Mouse (Mus musculus) hindlimb bud, embryonic 11.5 days (tissue): ENCODE results near the gene Trim8.

Experiments used
- DNase-seq: peaks from one replicate; pipeline ENCODE4 v3.0.0-alpha.2; 2012; ENCODE audit warnings: low read depth, low spot score; ENCODE audit errors: extremely low spot score

The Trim8 gene

DNA sequence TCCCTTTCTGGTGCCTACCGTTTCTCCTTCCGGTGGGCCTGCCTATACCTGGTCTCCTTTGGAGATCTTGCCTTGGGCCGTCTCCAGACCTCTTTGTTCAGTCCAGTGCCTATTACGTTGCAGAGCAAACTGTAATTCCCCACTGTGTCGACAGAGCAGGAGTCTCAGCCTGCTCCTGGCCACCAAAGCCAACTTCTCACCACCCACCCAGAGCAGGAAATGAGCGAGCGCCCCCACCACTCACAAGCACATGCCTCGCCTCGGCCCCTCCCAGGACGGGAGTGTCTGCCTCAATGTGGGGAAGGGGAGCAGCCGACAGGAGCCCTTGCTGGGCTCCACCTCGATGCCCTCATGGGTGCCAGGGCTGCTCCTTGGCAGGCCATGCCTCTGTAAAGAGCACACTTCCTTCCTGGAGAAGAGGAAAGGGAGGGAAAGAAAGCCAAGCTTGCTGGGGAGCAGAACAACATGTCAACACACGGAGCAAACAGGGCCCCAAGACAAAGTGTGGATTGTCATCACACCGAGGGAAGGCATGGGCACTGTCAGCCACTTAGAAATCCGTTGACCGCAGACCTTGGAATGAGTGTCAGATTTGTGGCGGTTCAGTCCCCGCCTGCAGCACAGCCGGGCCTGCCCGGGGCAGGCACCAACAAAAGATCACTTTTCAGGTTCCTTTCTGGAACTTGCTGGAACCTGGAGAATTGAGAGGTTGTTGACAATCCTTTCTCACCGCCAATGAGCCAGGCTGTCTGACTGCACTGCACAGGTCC, 22.0 kb upstream of the Trim8 start:
- no peak for DNase-seq

- no peak for DNase-seq
Measured at GRCm38 (mm10) chr19:46480624-46481345, 20.7 kb upstream of the Trim8 start.

GRCm38 (mm10) chr19:46481352-46481751, 20.1 kb upstream of the Trim8 start:
- DNase-seq = no peak

- no peak for DNase-seq
Measured at GRCm38 (mm10) chr19:46481756-46482155, 19.7 kb upstream of the Trim8 start.

- DNase-seq = no peak
Measured at GRCm38 (mm10) chr19:46482896-46483516, 18.5 kb upstream of the Trim8 start.

DNA sequence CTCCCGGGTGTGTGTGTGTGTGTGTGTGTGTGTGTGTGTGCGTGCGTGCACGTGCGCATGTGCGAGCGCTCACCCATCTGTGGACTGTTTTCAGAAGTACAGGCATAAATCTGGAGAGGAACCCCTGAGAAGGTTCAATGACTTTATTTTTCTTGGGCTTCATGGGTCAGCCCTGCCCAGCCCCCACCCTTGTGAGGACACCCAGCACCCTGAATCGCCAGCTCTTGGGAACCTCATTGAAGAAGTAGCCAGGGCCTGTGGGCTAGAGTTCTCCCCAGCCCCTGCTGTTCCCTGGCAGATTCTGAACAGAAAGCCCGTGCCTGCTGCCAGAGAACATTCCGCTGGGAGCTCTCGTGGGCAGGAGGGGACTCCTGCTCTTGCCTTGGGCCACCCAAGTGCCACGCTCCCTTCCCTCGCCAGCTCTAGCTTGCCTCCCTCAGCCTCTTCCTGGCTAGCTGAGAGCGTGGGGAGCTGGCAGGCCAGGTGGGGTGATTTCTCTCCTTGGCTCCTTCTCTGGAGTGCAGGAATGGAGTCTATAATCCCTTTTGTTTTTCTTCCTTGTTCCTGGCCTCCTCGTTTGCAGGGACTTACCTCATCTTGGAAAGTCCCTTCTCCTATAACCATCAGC, 17.7 kb upstream of the Trim8 start:
- DNase-seq = no peak

DNA sequence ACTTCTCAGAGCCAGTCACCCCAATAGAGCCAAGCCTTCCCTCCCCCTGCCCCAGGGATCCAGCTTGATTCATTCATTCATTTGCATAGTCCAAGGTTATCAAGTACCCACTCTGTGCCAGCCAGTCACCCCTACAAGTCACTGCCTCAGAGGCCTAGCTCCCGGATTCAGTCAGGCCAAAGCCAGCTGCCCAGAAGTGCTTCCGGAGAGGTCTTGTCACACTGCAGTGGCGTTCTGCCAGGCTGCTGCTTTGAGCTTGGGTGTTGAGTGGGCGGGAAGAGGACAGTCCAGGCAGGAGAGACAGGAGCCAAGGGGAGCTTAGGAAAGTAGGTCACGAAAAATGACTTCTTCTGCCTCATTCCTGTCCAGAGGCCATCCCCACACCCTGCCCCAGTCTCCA, 17.0 kb upstream of the Trim8 start:
- no peak for DNase-seq

GRCm38 (mm10) chr19:46485847-46486246, 15.7 kb upstream of the Trim8 start:
- DNase-seq = no peak

DNA sequence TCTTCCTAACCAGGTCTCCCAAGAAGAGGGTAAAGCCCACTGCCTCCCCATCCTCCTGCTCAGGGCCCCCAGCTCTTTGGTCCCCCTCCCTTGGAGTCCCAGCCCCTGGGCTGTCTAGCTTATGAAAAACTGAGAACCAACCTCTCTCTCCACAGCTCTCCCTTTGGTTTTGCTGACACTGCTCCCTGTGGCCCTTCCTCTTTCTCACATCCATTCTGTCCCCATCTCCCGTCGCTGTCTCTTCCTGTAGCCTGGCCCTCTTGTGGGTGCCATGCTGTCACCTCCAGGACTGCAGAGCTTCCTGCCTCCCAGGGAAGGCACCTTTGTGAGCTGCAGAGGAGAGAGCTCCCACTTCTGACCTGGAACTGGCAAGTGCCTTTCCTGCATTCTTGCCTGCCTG, 14.8 kb upstream of the Trim8 start:
- DNase-seq = no peak

DNA sequence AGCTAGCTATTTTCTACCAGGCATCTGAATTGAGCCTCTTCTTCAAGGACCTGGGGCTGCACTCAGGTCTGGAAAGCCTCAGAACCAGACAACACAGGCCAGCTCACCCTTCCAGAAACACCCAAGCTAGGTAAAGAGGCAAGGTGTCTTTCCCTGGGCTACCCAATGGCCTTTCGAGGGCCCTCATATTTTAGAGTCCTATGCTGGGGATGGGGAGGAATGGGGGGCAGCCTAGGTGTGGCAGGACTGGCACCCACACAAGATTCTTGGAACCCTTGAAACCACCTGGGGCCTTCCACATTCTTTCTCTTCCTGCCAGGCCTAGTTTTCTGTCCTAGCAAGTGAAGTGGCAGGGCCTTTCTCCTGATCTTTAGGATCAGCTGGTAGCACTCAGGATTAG, 12.1 kb upstream of the Trim8 start:
- DNase-seq = no peak

GRCm38 (mm10) chr19:46490634-46491033, 10.9 kb upstream of the Trim8 start:
- DNase-seq = no peak

DNA sequence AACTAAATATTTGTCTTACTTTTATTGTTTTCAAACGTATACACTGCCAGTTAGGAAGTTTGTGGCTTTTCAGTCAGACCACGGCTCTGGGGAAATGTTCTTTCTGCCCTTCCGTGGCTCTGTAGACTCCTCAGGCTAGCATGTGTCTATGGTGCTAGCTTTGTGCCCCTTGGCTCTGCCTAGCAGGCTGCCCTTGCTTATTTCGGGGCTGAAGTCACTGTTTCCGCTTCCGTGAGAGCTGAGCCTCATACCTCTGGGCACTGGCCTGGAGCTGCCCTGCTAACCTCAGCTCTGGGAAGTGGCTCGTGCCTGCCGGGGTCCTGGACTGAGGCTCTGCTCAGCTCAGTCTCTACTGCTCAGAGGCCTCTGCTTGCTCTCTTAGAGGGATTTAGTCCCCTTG, 6.4 kb upstream of the Trim8 start:
- DNase-seq = no peak

- DNase-seq = no peak
Measured at GRCm38 (mm10) chr19:46497230-46497629, 4.3 kb upstream of the Trim8 start.

- DNase-seq = no peak
Measured at GRCm38 (mm10) chr19:46499539-46499835, 2.0 kb upstream of the Trim8 start.

DNA sequence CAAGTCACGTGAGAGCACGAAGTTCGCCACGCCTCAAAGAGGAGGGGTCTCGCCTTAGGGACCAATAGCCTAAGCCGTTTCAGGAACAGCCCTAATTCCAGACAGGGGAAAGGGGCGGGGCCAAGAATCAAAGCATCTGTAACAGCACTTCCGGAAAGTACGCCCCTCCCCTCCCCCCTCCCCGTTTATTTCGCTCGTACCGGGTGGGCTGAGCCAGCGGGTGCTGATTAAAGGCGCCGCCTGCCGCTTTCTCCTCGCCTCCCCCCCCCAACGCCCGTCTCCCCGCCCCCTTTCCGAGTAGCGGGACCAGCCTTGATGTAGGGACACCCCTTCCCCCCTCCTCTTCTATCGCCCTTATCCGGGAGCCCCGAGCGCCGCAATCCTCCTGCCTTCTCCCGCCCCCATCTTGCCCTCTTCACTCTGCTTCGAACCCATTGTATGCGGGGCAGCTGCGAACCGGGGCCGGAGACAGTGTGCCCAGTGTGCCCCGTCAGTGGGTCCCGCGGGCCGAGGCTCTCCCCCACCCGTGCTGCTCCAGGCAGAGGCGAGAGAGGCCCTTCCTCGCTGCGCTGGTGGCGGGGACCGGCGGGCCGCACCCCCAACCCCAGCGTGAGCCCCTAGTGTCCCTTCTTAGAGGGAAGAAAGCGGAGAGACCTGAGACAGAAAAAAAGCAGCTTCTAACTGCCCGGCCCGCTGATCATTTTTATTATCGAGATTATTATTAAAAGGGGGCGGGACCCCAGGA, 1.5 kb upstream of the Trim8 start:
- peak; percentile 98 for DNase-seq

DNA sequence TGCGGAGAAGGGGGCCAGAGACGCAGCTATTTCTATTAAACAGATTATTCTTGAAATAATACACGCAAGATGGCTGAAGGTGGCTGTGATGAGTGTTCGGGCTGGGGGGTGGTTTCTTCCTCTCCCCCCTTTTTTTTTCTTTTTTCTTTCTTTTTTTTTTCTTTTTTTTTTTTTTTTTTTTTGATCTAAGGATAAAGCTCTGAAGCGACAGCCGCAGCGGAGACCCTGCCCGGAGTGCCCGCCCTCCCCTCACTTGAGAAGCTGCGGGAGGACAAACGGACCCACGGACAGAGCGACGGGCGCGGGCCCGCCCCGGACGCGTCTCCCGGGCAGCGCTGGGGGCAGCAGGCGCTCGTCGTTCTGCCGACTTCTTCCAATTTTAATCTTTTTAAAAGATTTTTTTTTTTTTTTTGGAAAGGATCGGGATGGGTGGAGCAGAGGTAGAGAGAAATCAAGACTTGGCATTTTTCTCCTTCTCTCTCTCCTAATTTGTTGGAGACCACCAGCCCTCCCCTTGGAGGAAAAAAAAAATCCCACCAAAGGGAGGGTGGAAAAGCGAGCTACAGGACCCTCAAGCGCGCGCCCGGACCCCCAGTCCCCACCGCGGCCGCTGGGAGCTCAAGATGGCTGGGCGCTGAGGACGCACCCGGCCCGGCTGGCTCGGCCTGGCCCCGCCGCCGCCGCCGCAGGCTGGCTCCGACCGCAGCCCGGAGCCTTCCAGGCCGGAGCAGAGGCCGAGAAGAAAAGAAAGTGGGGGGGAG, 741 bp upstream of the Trim8 start:
- no peak for DNase-seq

- DNase-seq = no peak
Measured at GRCm38 (mm10) chr19:46502069-46502455, 560 bp downstream of the Trim8 start.

- no peak for DNase-seq
Measured at GRCm38 (mm10) chr19:46502471-46503166, 1.1 kb downstream of the Trim8 start.

DNA sequence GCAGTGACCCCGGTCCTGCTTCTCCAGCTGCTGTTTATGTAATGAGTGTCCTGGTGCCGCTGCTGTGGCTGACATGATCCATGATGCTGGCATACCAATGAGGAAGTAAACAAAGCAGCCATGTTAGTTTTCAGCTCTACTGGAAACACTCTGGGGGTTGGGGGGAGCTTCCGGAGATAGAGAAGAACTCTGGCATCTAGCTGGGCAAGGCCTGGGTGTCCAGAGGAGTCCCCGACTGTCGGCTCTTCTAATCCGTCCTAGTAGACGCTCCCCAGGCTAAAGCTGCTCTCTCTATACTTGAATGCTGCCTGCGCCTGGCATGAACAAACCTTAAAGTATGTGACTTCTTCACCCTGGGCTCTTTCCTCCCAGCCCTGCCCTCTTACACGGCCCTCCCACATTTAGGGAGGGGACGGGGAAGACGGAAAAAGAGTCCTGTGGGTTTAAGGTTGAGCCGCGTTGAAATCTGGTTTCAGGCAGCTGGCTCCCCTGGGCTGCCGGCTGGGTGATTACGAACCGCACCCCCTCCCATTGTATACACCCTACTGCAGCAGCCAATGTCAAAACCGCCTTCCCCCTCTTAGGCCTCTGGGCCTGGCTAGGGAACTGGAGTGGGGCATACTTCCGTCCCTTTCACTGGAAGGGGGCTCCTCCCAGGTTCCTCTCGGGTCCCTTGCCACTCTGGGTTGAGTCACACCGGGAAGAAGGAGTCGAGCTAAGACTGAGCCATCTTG, 2.0 kb downstream of the Trim8 start:
- no peak for DNase-seq
